Mouse (Mus musculus): ENCODE results near the gene Hspa12b.

Hspa12b gene

DNA sequence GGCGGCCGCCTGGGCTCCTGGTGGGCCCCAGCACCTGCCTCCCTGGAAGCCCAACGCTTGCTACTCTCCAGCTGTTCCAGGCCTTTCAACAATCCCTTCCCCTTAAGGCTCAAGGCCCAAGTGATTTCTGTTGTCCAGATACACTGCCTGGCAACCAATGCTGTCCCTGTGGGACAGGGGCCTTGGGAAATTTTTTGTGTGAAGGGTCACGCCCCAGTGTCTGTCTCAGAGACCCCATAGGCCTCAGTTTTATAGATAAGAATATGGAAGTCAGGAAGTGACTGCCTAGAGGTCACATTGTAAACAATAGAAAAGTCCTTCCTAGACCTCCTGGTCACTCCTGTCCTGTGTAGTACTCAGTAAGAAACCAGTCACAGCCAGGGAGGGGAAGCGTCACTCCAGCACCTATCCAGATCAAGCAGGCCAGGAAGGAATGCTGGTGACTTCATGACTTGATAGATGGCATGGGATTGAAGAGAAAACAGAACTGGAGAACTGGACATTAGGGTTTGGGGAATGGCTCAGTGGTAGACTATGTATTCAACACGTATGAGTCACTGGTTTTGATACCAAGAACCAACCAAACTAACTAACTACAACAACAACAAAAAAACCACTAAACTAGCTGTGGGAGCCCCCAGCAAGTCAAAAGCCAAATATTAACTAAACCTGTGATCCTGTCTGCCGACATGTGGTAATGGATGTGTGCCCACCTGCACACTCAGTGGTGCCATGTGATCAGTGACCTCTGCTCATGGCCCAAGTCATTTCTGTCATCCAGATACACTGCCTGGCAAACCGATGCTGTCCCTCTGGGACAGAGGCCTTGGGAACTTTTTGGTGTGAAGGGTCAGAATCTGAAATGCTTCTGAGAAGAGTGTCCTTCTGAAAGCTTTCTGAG is 21.5 kb downstream of the Hspa12b start:
- no peak for DNase-seq (ENCODE audit: low spot score)

DNA sequence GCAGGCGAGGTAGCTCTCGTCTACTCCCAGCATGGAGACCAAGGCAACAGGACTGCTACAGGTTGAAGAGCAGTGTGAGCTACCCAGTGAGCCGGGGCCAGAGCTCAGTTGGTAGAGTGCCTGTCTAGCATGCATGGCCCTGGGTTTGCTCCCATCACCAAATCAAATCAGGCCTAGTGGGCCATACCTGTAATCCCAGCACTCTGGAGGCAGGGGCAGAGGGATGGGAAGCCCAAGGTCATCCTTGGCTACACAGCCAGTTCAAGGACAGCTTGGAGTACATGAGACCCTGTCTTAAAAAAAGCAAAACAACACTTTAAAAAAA is 22.1 kb downstream of the Hspa12b start:
- DNase-seq (ENCODE audit: low spot score) = no peak

DNA sequence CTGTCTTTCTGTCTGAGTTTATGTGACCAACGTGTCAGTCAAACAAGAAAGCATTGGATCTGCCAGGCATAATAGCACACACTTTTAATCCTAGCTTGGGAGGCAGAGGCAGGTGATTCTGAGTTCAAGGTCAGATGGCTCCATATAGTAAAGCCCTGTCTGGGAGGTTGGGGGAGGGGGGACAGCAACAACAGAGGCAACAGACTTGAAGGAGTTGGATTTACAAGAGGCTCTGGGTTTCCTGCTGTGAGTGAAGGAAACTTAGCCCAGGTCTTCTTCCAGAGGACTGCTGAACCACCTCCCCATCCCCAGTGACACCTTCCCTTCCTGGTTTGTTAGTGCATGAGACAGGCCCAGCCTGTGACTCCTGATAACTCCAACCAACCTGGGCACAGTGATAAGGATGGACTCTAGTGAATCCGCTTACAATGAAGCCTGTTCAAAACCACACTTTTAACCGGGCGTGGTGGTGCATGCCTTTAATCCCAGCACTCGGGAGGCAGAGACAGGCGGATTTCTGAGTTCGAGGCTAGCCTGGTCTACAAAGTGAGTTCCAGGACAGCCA is 25.2 kb downstream of the Hspa12b start:
- no peak for DNase-seq (ENCODE audit: low spot score)

DNA sequence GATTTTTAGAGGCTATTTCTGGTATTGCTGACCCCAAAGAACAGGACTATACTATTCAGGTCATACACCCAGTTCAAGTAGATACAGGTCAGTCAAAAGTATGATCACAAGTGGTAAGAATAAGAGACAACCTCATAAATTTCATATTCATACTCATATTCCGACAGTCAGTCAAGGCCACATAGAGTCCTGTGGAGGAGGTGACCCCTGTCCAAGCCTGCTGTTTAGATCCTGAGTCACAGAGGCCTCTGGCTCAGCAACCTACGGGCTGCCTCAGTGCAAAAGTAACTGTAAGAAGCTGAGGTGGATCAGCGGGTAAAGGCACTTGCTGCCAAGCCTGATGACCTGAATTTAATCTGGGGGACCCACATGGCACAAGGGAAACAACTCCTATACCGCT is 27.0 kb downstream of the Hspa12b start:
- no peak for DNase-seq (ENCODE audit: low spot score)

DNA sequence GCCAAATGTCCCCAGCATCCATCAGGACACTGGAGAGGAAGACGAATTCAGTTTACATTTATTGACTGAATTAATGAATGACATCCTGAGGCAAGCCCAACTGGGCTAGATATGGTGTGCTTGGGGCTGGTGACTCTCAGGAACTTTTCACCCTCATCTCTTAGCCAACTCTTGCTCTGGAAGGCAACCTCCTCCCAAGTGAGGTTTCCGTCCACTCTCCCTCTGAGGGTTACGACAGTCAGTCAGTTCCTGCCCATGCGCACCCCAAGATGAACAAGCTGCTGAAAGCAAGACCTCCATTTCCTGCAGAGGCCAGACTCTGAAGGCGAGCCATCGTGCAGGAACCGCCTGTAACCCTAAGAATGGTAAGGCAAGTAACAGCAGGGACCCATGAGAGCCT is 29.9 kb downstream of the Hspa12b start:
- DNase-seq (ENCODE audit: low spot score) = no peak

DNA sequence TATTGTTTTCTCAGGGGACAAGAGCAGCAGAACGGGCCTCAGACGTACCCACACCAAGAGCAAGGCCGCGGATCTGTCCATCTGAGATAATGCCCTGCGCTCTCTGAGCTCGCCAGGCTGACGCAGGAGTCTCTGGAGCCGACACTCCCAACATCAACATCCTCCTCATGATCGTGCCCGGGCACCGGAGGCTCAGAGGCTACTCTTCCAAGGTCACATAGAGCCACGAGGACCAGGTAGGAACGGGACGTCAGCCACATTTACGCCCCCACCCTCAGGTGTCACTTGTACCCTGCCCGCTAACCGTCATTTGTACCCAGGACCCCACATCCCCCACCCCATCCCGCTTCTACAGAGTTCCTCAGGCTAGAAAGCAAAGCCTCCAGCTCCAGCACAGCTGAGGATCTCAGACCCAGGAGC is 32.4 kb downstream of the Hspa12b start:
- no peak for DNase-seq (ENCODE audit: low spot score)

DNA sequence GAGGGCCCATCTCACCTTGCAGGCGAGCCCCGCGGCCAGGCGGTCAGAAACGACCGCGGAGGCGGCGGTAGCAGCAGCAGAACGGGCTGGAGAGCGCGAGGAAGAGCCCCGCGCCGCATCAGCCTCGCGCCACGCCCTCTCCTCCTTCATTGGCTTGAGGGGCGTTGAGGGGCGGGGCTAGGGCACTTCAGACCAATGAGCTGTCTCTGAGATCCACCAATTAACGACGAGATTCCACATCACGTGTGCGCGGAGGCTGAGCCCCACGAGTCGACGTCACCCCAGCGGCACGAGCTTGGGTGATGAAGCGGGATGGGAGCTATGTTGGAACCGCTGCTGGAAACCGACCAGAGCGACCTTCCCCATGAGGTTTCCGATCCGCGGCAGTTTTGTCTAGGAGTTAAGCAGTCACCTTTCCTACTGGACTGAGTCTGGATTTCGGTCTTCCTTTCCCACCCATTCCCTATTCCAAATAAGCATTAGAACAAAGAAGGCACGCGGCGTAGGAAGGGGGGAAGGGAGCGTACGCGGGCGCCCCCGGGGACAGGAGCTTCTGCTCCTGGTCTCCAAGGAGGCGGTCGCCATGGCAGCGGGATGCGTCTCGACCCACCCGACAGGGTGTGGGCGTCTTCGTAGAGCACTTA is 33.0 kb downstream of the Hspa12b start, which contains the start of gene 1700037H04Rik:
Gene 1700037H04Rik (minus strand): TSS at position 144 of the 644 bp plus-strand sequence.
- DNase-seq (ENCODE audit: low spot score) = peak; percentile 95

DNA sequence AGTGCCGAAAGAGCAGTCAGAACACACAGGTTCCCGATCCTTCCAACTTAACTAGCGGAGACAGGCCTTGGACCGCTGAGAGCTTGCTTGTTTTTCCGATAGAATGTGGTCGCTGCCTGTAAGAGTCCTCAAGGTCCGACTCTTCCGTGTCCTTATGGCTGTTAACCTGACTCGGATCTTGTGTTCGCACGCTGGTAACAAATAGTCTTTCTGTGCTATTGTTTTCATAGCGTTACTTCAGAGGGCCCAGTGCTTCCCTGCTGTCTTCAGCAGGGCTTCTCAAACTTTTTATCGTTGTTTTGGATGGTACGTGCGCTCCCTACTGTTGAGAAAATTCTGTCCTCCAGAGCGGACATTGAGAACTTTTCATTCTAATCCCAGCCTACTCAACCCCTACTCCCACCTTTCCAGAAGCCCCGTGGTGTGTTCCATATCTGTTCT is 33.6 kb downstream of the Hspa12b start:
- DNase-seq (ENCODE audit: low spot score) = peak; percentile 3

DNA sequence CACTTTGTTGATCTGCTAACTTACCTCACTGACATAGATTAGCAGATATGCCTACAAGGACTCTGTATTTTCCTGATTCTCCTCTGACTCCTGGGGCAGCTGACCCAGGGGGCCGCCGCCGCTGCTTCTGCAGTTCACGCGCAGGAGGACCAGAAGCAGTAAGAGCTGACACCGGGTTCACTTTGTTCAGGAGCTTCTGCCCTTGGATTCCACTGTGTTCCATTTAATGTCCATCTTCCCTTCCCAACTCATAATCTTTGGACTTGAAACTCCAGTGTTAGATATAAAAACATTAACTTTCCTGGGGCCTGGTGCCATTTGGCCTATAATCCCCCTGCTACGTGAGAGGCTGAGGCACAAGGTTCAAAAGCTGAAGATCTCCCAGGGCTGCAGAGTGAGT is 36.8 kb downstream of the Hspa12b start:
- no peak for DNase-seq (ENCODE audit: low spot score)

DNA sequence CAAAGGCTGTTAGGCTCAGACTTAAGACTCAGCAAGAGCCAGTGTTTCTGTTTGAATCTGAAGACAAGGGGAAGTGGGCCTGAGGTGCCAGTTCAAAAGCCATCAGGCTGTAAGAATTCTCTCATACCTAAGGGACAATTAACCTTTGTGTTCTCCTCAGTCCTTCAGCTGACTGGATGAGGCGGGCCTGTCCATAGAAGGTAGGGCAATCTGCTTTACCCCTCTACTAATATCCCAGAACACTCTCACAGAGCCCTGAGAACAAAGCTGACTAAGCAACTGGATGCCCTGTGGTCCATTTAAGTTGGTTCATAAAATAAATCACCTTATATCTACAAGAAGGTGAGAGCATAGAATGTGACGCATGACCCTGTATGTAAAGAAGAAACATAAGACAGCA is 39.1 kb downstream of the Hspa12b start:
- DNase-seq (ENCODE audit: low spot score) = no peak

DNA sequence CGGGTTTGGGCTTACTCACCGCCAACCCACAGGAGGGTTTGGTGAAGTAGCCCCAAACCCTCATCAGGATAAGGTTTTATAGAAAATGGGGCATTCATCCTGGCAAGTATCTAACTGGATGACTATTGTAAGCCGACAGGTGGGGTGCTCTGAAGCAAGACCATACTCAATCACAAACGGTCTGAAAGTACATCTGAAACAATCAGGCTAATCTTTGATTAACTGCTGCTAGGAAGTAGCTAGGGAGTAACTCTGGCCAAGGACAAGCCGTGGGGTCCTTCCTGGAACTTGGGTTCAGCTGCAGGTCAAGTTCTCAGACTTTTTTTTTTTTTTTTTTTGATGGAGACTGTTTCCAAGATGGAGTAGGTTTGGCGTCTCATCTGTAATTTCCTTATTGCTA is 40.9 kb downstream of the Hspa12b start:
- no peak for DNase-seq (ENCODE audit: low spot score)

DNA sequence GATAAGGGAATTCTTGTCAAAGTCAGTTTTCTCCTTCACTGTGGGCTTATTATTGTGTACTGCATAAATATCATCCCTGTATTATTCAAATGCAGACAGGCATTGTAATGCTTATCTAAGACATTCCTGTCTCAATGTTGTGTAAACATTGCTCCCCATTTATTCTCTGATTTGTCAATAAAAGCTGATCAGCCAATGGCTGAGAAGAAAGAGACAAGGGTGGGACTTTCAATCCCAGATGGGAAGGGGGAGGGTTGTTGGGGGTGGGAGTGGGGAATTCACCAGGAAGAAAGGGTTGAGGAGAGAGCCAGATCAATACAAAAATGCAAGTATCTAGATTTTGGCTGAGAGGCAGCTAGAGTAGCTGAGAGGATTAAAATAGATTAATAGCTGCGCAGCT is 41.8 kb downstream of the Hspa12b start:
- DNase-seq (ENCODE audit: low spot score) = no peak

DNA sequence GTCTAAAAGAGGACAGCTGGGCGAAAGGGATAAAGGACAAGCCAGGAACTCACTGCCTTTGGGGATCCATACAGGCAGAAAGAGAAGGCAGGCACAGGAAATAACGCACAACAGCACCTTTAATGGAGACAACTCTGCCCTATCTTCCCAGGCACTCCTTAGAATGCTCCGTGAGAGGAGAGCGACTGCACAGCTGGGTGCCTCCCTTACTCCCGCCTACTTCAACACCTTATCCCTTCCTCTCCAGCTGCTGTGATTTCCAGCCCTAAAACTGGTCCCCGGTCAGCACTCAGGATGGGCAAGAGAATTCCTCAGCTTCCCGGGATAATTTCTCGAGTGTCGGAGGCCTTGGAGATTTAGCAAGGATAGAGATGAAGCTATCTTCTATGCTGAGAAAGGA is 43.9 kb downstream of the Hspa12b start:
- DNase-seq (ENCODE audit: low spot score) = no peak

DNA sequence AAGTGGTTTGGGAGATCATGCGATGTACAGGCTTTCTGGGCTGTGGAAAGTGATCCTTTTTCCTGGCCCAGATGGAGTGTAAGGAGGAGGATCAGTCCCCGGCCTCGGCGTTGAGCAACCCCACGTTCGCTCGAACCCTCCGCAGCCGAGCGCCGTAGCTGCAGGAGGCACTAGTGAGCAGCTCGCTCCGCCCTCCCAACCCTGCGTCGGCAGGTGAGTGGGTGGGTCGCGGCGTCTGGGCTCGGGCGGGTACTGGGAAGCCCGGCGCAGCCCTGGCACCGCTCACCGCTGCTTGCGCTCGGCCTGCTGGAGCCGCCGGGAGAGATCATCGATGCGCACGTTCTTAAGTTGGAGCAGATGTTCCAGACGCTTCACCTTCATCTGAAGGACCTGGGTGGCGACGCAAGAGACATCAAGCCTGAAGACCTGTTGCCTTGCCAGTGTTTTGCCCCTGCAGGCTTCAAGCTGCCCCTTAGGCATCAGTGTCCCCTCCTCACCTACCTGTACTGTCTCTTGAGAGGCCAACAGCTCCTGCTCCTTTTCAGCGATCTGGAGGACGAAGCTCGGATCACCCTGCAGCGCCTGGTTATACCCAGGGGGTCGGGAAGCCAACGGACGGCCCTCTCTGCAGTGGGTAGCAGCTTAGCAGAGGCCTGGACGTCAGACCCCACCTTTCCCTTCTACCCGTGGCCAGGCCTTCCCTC is 44.5 kb downstream of the Hspa12b start:
- DNase-seq (ENCODE audit: low spot score) = peak; percentile 58

DNA sequence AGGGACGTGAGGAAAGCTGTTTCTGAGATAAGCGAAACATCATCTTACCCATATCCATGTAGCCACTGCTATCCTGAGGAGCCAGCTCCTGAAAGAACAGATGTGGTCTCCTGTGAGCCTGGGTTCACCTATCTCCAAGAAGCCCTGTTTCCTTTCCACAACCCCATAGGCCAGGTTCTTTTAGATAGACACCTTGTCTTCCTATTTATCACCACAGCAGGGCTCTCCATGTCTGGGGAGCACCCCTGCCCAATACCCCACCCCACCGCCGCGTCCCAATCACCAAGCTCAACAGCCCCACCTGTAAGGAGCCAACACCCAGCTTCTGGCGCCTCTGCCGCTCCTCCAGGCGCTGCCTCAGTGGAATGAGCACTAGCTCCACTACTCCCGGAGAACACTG is 45.2 kb downstream of the Hspa12b start:
- DNase-seq (ENCODE audit: low spot score) = no peak

DNA sequence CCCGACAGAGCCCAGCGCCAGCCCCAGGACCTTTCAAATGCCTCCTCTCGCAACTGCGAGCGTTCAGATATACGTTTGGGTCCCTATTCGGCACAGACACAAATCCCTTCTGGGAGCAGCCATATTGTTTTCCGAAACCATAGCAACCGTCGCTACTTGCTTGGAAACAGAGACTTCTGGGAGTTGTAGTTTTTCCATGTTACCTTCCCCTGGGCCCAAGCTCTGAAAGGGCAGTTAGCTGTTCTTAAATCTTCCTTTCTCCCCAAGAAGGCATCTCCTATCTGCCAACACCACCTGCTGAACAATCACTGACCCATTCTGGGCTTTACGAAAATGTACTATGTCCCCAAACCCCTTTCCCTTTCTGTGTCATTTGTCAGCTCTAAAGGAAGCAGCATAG is 47.6 kb downstream of the Hspa12b start:
- peak; percentile 71 for DNase-seq (ENCODE audit: low spot score)

DNA sequence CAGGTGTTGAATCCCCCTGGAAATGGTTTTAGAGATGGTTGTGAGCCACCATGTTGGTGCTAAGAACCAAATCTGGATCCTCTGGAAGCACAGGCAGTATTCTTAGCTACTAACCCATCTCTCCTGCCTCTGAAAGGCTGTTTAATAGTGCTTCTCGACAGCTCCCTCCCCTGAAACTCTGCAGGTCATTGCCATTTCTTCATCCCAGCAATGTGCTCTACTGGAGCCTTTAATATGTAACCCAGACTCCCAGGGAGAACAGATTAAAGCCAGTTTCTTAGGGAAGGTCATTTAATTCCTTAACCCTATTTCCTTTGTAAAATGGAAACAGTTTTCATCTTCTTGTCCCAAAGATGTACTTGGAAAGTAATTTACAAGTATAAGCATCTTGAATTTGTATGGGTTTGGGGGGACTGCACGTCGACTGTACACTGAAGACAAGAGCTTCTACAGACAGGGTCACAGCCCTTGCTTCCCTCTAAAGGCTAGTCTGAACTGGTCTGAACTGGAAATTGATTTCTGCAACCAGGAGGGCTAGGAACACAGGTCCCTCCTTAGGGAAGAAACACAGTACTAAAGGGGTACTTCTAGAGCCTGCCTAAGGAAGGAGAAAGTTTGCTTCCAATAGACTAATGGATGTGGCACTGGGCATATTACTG is 48.3 kb downstream of the Hspa12b start:
- DNase-seq (ENCODE audit: low spot score) = no peak

DNA sequence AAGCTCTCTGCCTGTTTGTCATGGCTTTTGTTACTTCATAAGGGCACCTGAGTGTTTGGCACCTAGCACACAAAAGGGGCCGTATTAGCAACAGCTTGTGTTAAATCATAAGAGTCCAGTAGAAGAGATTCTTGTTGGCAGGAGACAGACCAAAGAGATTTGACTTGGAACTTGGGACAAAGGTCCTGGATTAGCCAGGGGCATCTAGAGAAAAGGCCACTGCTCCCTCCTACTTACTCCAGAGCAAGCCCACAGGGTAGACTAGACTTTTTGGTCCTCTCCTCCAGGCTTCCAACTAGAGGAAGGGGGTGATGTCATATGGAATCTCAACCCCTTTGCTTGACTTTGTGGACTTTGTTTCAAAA is 48.8 kb downstream of the Hspa12b start:
- no peak for DNase-seq (ENCODE audit: low spot score)

DNA sequence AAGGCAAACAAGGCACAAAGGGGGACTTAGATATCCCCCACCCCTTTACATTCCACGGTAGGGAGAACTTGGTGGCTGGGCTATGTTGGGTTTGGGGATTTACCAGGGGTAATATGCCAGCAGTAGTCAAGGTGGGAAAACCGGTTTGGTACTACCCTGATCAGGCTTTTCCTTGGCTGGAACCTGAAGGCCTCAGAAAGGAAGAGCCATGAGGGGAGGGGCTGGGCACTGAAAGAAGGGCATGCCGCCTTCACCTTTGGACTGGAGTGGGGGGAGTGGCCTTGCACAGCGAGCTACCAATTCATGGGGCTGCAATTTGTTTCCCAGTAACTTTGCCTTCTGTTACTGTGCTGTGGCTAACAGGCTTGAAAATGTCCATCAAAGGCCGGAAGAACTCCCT is 49.4 kb downstream of the Hspa12b start:
- no peak for DNase-seq (ENCODE audit: low spot score)

DNA sequence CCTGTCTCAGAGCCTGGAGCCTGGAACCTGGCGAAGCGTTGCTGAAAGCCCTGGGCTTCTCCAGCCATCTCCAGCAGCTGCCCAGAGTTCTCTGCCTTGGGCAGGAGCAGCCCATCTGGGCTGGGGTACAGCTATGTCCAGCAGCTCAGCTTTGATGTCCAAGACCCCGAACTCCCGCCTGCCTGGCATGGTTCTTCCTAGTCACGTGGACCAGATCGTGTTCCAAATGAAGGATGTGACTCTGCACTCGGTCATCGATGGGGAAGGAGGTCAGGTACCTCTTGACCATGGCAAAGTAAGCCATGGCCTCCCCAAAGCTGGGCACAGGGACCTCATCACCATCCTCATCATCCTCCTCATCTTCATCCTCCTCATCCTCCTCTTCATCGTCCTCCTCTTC is 50.9 kb downstream of the Hspa12b start:
- no peak for DNase-seq (ENCODE audit: low spot score)

DNA sequence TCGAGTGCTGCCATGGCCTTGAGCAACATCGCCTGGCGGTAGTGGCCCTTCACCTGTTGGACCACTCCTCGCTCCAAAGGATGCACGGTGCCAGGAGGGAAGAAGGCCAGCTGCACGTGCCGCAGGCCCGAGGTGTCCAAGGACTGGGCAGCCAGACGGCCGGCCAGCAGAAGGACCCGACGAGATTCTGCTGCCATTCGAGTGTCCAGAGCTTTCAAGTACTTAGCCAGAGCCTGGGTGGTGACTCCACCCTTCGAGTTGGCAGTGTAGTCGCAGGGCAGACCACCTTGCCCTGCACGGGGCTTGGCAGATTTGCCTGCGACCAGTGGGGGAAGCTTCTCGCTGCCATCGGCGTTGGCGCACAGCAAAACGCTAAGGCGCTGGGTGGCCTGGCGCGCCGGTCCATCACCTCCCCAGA is 51.8 kb downstream of the Hspa12b start:
- no peak for DNase-seq (ENCODE audit: low spot score)

DNA sequence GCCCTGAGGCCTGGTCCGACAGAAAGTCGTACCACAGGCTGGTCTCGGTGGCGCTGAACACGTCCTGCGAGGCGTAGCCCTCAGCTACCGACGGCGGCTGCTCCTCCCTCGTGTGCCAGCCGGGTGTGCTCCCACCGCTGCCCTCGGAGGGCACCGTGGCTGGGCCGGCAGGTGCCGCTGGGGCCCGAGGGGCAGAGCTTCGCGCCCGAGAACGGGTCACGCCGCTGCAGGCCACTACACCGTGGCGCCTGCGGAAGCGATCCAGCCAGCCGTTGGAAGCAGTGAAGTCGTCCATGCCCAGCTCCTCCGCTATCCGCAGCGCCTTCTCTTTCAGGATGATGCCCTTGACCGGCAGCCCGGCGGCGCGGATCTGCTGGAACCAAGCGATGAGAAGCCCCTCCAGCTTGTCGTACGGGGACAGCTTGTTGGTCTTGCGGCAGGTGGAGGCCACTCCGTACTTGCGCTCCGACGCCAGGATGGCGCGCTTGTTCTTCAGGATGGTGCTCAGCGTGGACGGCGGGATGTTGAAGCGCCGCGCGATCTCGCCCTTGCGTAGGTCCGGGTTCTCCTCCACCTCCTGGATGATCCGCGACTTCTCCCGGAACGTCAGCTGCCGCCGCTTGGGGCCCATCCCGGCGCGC is 52.3 kb downstream of the Hspa12b start:
- peak; percentile 41 for DNase-seq (ENCODE audit: low spot score)
